ENCODE assay signal across 8 mouse cellular contexts in genomic region chr11:81534686-81535085, GRCm38 (mm10).
DNase-seq lines count a peak whose midpoint lies in the region; ATAC-seq and TF ChIP-seq lines count a peak whose summit lies in the region.

No protein-coding gene starts in this region.

- intact Hi-C loops in left cerebral cortex, postnatal 14 days (cut with DNase I): no loop called here

- H3K9me3 ChIP-seq in kidney, embryonic 15.5 days (replicated peaks): no peaks in the 10 kb centered on the region
- H3K9me3 ChIP-seq in heart, embryonic 11.5 days (replicated peaks; ENCODE audit: control insufficient read depth, low read length): no peaks in the 10 kb centered on the region

- CTCF ChIA-PET in Patski (lab: Charles Lee): interaction anchor here (0.7 to 2.9 kb wide), 22 partner anchors 8 to 708 kb away, joined by 3 to 14 read pairs (median 4); no protein-coding TSS in a partner anchor

- DNase-seq in kidney, adult 2 months: peak; percentile 55
- no peak for DNase-seq in Patski (ENCODE audit: low read depth, low spot score)
- DNase-seq in cerebellum, postnatal 10 days: peak; percentile 85 to 88
- peak; percentile 52 to 74 for DNase-seq in left cerebral cortex, postnatal 14 days (ENCODE audit: low spot score in 2 of 2)
- peak; percentile 26 for DNase-seq in ovary, postnatal 36 days (ENCODE audit: low spot score)
- DNase-seq in spleen, postnatal 14 days (ENCODE audit: low spot score in 2 of 2): no peak

- no peaks in the 10 kb centered on the region for H3K4me1 ChIP-seq in kidney, adult 2 months (ENCODE audit: control insufficient read depth, insufficient read depth, low read length)
- H3K4me1 ChIP-seq in kidney, embryonic 15.5 days: peaks cover 12% of the 10 kb centered on the region; the same call in 1 of the 2 replicates
- H3K4me1 ChIP-seq in heart, embryonic 11.5 days (ENCODE audit: control insufficient read depth, insufficient read depth, low read length): no peaks in the 10 kb centered on the region

- 8% methylated on average over 5 of the region's 5 CpGs for WGBS in kidney, adult 2 months
- WGBS in kidney, embryonic 15.5 days: 13% methylated on average over 5 of the region's 5 CpGs
- WGBS in heart, embryonic 11.5 days (ENCODE audit: insufficient replicate concordance): 11% methylated on average over 5 of the region's 5 CpGs

- no peak overlapping the region for H3K27ac ChIP-seq in kidney, adult 2 months (ENCODE audit: insufficient read depth, low read depth, low read length)
- no peak overlapping the region for H3K27ac ChIP-seq in kidney, embryonic 15.5 days
- H3K27ac ChIP-seq in heart, embryonic 11.5 days (ENCODE audit: low read depth, low read length): peak overlapping the region; percentile 7; the same call in 1 of the 2 replicates

- POLR2A ChIA-PET in Patski (lab: Charles Lee): no interaction called here

- no peak for TF ChIP-seq POLR2A in kidney, adult 2 months (IDR thresholded peaks at IDR 0.05; ENCODE audit: low read depth, low read length)

- no peak overlapping the region for H3K9ac ChIP-seq in kidney, embryonic 15.5 days
- H3K9ac ChIP-seq in heart, embryonic 11.5 days (ENCODE audit: low read depth, low read length): no peak overlapping the region

- no peak for ATAC-seq in kidney, embryonic 15.5 days (replicated peaks; ENCODE audit: low FRiP score)
- ATAC-seq in Patski: peak; percentile 80
- no peak for ATAC-seq in heart, embryonic 11.5 days (replicated peaks; ENCODE audit: insufficient number of reproducible peaks, low FRiP score, low TSS enrichment)

- in situ Hi-C loops in Patski (cut with MboI; ENCODE audit: low pct_unique_long_range_greater_than_20kb): loop anchor here (5.0 kb wide), 1 partner anchor 157 kb away; no protein-coding TSS in a partner anchor

- TF ChIP-seq CTCF in kidney, adult 2 months (conservative IDR thresholded peaks at IDR 0.05; ENCODE audit: insufficient read depth, insufficient read length, low read depth, low read length): peak; percentile 87
- TF ChIP-seq CTCF in Patski (IDR thresholded peaks at IDR 0.05): peak; percentile 91

- no peaks in the 10 kb centered on the region for H3K36me3 ChIP-seq in kidney, adult 2 months (ENCODE audit: control insufficient read depth, insufficient read depth, low read length)
- H3K36me3 ChIP-seq in kidney, embryonic 15.5 days: no peaks in the 10 kb centered on the region
- no peaks in the 10 kb centered on the region for H3K36me3 ChIP-seq in heart, embryonic 11.5 days (ENCODE audit: control insufficient read depth, insufficient read depth, low read length)

- H3K4me2 ChIP-seq in kidney, embryonic 15.5 days: no peak overlapping the region
- peak overlapping the region; percentile 25; the same call in 1 of the 2 replicates for H3K4me2 ChIP-seq in heart, embryonic 11.5 days

- no peak overlapping the region for H3K4me3 ChIP-seq in kidney, adult 2 months (ENCODE audit: insufficient read depth, low read depth, low read length)
- H3K4me3 ChIP-seq in kidney, embryonic 15.5 days (replicated peaks): no peak overlapping the region
- no peak overlapping the region for H3K4me3 ChIP-seq in heart, embryonic 11.5 days (ENCODE audit: low read depth, low read length)

- H3K27me3 ChIP-seq in kidney, adult 2 months (replicated peaks; ENCODE audit: control insufficient read depth, insufficient read depth, low read length): no peaks in the 10 kb centered on the region; the same call in 1 of the 2 replicates
- H3K27me3 ChIP-seq in kidney, embryonic 15.5 days: no peaks in the 10 kb centered on the region
- H3K27me3 ChIP-seq in Patski: no peaks in the 10 kb centered on the region
- no peaks in the 10 kb centered on the region for H3K27me3 ChIP-seq in heart, embryonic 11.5 days (ENCODE audit: control insufficient read depth, insufficient read depth, low read length)

Comparison
In these comparisons a context has a peak if more than half of its experiments do, and no peak if none do; other contexts are left out.
1. DNase-seq: peak in kidney, adult 2 months (single experiment), cerebellum, postnatal 10 days (2 of 2), left cerebral cortex, postnatal 14 days (2 of 2) and ovary, postnatal 36 days (single experiment); none in Patski (single experiment) and spleen, postnatal 14 days (0 of 2).